Mouse (Mus musculus): Measurements from ENCODE around the gene Ildr1.

Ildr1 gene

GRCm38 (mm10) chr16:36688076-36688475 lies 5.7 kb upstream of the Ildr1 start:
- CTCF ChIA-PET = interaction anchor here in 1 of 4 experiments (0.8 kb wide), 1 partner anchor 10 kb away, joined by 3 read pairs; no protein-coding TSS in a partner anchor
- POLR2A ChIA-PET = interaction anchor here in 2 of 4 experiments (0.7 to 0.9 kb wide), 2 partner anchors 19 to 45 kb away, joined by 3 read pairs; no protein-coding TSS in a partner anchor

- ChIA-PET CTCF (no interaction called here), POLR2A (interaction anchor here in 2 of 4 experiments (1.0 to 1.7 kb wide), 4 partner anchors 16 to 31 kb away, joined by 3 to 6 read pairs (median 4); no protein-coding TSS in a partner anchor)
Measured at GRCm38 (mm10) chr16:36691484-36691883, 2.3 kb upstream of the Ildr1 start.

- CTCF ChIA-PET = interaction anchor here in 1 of 4 experiments (0.6 kb wide), 1 partner anchor 223 kb away, joined by 4 read pairs; no protein-coding TSS in a partner anchor
- POLR2A ChIA-PET = interaction anchor here in 3 of 4 experiments (0.9 to 4.4 kb wide), 7 partner anchors 9 to 133 kb away, joined by 3 to 25 read pairs (median 3); partner anchors contain the start of gene Iqcb1 (in 1 of the 3)
Measured at GRCm38 (mm10) chr16:36694798-36695290, 1.1 kb downstream of the Ildr1 start.

DNA sequence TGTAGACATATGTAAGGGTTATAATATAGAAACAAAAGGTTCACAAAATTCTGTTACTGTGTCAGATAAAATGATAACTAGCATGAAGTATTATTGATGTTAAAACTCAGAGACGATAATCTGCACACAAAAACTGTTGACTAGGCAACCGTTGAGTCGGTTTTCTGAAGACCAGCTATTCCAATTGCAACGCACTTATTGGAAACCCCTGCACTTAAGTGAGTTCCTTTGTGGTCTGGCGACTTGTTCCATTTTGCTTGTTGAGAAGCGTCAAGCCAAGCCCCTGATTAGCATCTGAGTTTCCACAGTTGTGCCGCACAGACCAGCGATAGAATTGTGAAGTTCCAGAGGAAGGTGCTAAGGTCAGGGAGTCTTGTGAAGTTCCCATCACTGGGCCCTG lies 3.6 kb downstream of the Ildr1 start:
- ChIA-PET POLR2A (interaction anchor here in 3 of 4 experiments (1.0 to 1.2 kb wide), 3 partner anchors 10 to 131 kb away, joined by 3 to 4 read pairs (median 4); no protein-coding TSS in a partner anchor), CTCF (no interaction called here)

GRCm38 (mm10) chr16:36700484-36700883 lies 6.7 kb downstream of the Ildr1 start:
- ChIA-PET POLR2A (interaction anchor here in 1 of 4 experiments (0.6 kb wide), 1 partner anchor 67 kb away, joined by 4 read pairs; no protein-coding TSS in a partner anchor), CTCF (no interaction called here)

GRCm38 (mm10) chr16:36707702-36708423 lies 14.1 kb downstream of the Ildr1 start:
- CTCF ChIA-PET = interaction anchor here in 3 of 4 experiments (0.5 to 2.4 kb wide), 10 partner anchors 12 to 839 kb away, joined by 3 to 14 read pairs (median 4); no protein-coding TSS in a partner anchor
- POLR2A ChIA-PET = interaction anchor here (0.6 to 4.3 kb wide), 61 partner anchors 9 to 1119 kb away, joined by 3 to 50 read pairs (median 4); partner anchors contain the start of genes Ildr1 (in 2 of the 4), Iqcb1 (in 2 of the 4) and Stxbp5l (in 1 of the 4)

DNA sequence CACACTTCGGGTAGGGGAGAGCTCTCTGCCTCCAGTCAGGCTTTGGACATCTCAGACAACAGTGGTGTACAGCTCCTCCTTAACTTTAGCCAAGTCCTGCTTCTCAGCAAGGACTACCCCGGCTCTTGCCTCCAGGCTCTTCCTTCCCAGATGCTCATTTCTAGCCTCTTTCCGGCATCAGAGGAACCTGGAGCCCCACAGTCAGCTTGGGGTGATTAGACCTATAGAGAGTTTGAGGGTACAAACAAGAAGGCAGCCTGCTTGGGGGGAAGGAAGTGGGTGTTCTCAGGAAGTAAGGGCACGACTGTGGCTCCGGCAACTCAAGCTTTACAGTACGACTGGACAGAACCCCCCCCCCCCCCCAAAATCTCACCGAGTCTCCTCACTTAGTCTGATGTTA lies 15.0 kb downstream of the Ildr1 start:
- POLR2A ChIA-PET = interaction anchor here in 3 of 4 experiments (0.6 to 4.3 kb wide), 30 partner anchors 10 to 925 kb away, joined by 3 to 50 read pairs (median 5); partner anchors contain the start of genes Ildr1 (in 1 of the 3) and Iqcb1 (in 1 of the 3)
- CTCF ChIA-PET = interaction anchor here in 3 of 4 experiments (0.9 to 2.4 kb wide), 8 partner anchors 11 to 236 kb away, joined by 3 to 14 read pairs (median 4); no protein-coding TSS in a partner anchor

- ChIA-PET CTCF (interaction anchor here in 2 of 4 experiments (0.9 to 3.1 kb wide), 8 partner anchors 11 to 237 kb away, joined by 3 to 21 read pairs (median 6); no protein-coding TSS in a partner anchor), POLR2A (interaction anchor here in 3 of 4 experiments (0.6 to 4.3 kb wide), 16 partner anchors 10 to 925 kb away, joined by 3 to 50 read pairs (median 6); partner anchors contain the start of genes Ildr1 (in 1 of the 3) and Iqcb1 (in 1 of the 3))
Measured at GRCm38 (mm10) chr16:36709405-36709804, 15.6 kb downstream of the Ildr1 start.

GRCm38 (mm10) chr16:36710794-36711193 lies 17.0 kb downstream of the Ildr1 start:
- POLR2A ChIA-PET = interaction anchor here (0.5 to 4.3 kb wide), 12 partner anchors 9 to 607 kb away, joined by 3 to 33 read pairs (median 5); partner anchors contain the start of gene Iqcb1 (in 1 of the 4)
- CTCF ChIA-PET = interaction anchor here in 3 of 4 experiments (0.6 to 3.1 kb wide), 15 partner anchors 9 to 239 kb away, joined by 3 to 21 read pairs (median 3); partner anchors contain the start of gene Casr (in 1 of the 3)

DNA sequence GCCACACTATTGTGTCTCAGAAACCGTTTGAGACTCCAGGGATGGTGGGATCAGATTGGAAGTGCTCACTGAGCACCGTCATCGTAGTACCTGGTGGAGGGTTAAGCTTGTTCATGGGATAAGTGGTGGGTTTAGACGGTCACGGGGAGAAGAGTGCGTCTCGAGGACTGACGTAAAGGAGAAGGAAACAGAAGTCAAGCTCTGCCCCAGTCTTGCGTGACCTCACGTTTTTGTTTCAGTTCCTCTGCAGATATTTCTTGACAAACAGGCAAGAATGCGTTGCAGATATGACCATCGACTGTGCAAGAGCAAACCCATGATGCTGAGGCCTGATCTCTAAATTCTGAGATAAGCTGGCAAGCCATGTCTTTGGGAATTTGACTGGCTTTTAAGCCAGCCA lies 18.0 kb downstream of the Ildr1 start:
- POLR2A ChIA-PET = interaction anchor here in 2 of 4 experiments (0.6 to 0.8 kb wide), 3 partner anchors 8 to 238 kb away, joined by 3 to 6 read pairs (median 4); no protein-coding TSS in a partner anchor
- CTCF ChIA-PET = interaction anchor here in 1 of 4 experiments (3.1 kb wide), 1 partner anchor 238 kb away, joined by 21 read pairs; no protein-coding TSS in a partner anchor

DNA sequence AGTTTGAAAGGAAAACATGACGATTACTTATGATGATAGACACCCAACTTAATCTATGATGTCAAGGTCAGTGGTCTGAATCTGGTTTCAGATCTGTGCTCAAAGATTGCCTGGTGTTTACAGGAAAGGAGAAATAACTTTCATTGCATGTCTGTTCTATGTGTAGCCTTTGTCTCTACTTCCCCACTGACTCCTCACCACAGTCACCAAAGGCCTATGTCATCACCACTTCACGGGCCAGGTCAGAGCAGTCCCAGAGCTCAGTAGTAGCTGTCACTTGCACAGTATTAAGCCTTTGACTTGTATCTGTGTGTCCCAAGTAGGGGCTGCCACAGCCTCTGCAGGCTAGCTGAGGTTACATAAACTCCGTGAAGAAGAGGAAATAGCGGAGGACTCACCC lies 23.7 kb downstream of the Ildr1 start:
- POLR2A ChIA-PET = interaction anchor here in 1 of 4 experiments (4.7 kb wide), 1 partner anchor 10 kb away, joined by 50 read pairs; no protein-coding TSS in a partner anchor
- CTCF ChIA-PET = no interaction called here

GRCm38 (mm10) chr16:36718637-36719036 lies 24.9 kb downstream of the Ildr1 start:
- CTCF ChIA-PET = interaction anchor here in 2 of 4 experiments (0.6 to 1.4 kb wide), 2 partner anchors 26 to 245 kb away, joined by 3 to 6 read pairs; no protein-coding TSS in a partner anchor
- POLR2A ChIA-PET = interaction anchor here in 3 of 4 experiments (0.7 to 5.6 kb wide), 4 partner anchors 10 to 157 kb away, joined by 5 to 50 read pairs (median 23); no protein-coding TSS in a partner anchor

- POLR2A ChIA-PET = interaction anchor here (0.8 to 5.6 kb wide), 18 partner anchors 9 to 819 kb away, joined by 3 to 50 read pairs (median 4); partner anchors contain the start of genes Iqcb1 (in 2 of the 4), Gtf2e1 (in 1 of the 4) and Rabl3 (in 1 of the 4)
Measured at GRCm38 (mm10) chr16:36720194-36721055, 26.6 kb downstream of the Ildr1 start.

DNA sequence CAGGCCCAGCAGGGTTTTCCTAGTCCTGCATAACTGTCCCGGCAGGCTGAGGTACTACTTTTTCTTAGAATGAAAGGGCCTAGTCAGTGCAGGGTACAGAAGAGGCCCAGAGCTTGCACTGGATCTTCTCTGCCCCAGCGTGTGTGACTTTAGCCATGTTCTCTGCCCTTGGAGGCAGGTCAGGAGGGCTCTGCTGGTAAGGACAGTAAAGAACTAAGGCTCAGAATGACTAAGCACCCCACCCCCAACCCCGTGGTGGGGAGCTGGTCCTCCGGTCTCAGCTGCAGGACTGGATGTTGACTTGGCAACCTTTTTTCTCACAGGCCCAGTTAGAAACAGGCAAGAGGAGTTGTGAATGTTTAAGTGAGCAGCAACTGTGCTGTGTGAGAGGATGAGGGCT lies 29.0 kb downstream of the Ildr1 start:
- CTCF ChIA-PET = interaction anchor here in 1 of 4 experiments (0.8 to 1.4 kb wide), 2 partner anchors 12 to 249 kb away, joined by 4 to 5 read pairs; no protein-coding TSS in a partner anchor

More at GRCm38 (mm10) chr16:36720194-36721055, 26.6 kb downstream of the Ildr1 start:
- CTCF ChIA-PET = interaction anchor here (0.6 to 1.5 kb wide), 12 partner anchors 9 to 931 kb away, joined by 3 to 7 read pairs (median 4); no protein-coding TSS in a partner anchor

GRCm38 (mm10) chr16:36723880-36724443 lies 30.2 kb downstream of the Ildr1 start:
- ChIA-PET POLR2A (no interaction called here), CTCF (no interaction called here)

More for the DNA sequence above, 29.0 kb downstream of the Ildr1 start:
- POLR2A ChIA-PET = interaction anchor here in 3 of 4 experiments (0.5 to 5.6 kb wide), 11 partner anchors 10 to 305 kb away, joined by 3 to 33 read pairs (median 4); partner anchors contain the start of gene Iqcb1 (in 1 of the 3)

- ChIA-PET POLR2A (interaction anchor here in 1 of 4 experiments (1.2 kb wide), 1 partner anchor 9 kb away, joined by 4 read pairs; no protein-coding TSS in a partner anchor), CTCF (no interaction called here)
Measured at GRCm38 (mm10) chr16:36728959-36729358, 35.2 kb downstream of the Ildr1 start.

DNA sequence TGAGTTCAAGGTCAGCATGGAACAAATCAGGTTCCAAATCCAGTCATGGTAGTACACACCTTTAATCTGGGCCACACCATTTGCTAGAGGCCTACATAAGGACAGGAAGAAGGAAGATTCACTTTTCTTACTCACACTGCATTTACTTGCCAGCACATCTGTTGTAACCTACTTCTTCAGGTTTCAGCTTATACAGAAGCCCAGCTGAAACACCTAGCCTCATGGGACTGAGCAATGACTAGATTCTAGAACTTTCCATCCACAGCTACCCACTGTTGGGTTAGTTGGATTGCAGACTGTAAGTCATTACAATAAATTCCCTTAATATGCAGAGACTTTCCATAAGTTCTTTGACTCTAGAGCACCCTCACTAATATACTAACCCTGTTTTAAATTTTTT lies 38.8 kb downstream of the Ildr1 start:
- POLR2A ChIA-PET = interaction anchor here in 1 of 4 experiments (0.9 kb wide), 1 partner anchor 13 kb away, joined by 3 read pairs; no protein-coding TSS in a partner anchor
- CTCF ChIA-PET = no interaction called here
